Mouse (Mus musculus) megakaryocyte, embryonic 14.5 days (primary cell): ENCODE results near the gene Asb1. TPM values are rescaled to one million over a fixed set of nuclear protein-coding genes. Genes with fewer than 3 reads are reported as not detected.

Experiments used
- H3K27me3 ChIP-seq: replicated peaks from 2 replicates; pipeline ENCODE3; 2012; ENCODE audit warnings: inconsistent platforms
- H3K36me3 ChIP-seq: replicated peaks from 2 replicates; pipeline ENCODE3; 2012; ENCODE audit warnings: low read length, inconsistent platforms, mixed read lengths
- H3K4me1 ChIP-seq: 2 replicates; pipeline ENCODE4 v1.6.1; 2012; ENCODE audit warnings: inconsistent platforms
- H3K4me3 ChIP-seq: replicated peaks from 2 replicates; pipeline ENCODE3; 2012; ENCODE audit warnings: moderate library complexity, mild to moderate bottlenecking, inconsistent platforms
- H3K9me3 ChIP-seq: 2 replicates; pipeline ENCODE4 v1.6.1; 2012; ENCODE audit warnings: inconsistent platforms
- FLI1 ChIP-seq: IDR thresholded peaks from 2 replicates; pipeline ENCODE4 v1.6.1; 2012; ENCODE audit warnings: low read length, inconsistent platforms, mixed read lengths
- GATA1 ChIP-seq: IDR thresholded peaks from 3 replicates; pipeline ENCODE4 v1.6.1; 2012; ENCODE audit warnings: mixed read lengths, low read length, inconsistent platforms, borderline replicate concordance
- polyA plus RNA-seq: library from polyadenylated mRNA; stranded (reverse); fragments of >175 nt; gene quantifications from 2 replicates; pipeline ENCODE4 v1.2.3, GENCODE M21; 2012; ENCODE audit warnings: low replicate concordance; ENCODE audit not compliant: insufficient read depth

Gene Asb1
- polyA plus RNA-seq, 1 experiment: 8.1 TPM

- TF ChIP-seq GATA1 (no peak), FLI1 (no peak)
- H3K36me3 ChIP-seq: no peaks in the 10 kb centered on the region
- H3K27me3 ChIP-seq: peaks cover 18% of the 10 kb centered on the region
- peak overlapping the region; percentile 17 for H3K4me3 ChIP-seq
- H3K4me1 ChIP-seq: peaks cover 57% of the 10 kb centered on the region
- peaks cover 13% of the 10 kb centered on the region for H3K9me3 ChIP-seq
Observed at GRCm38 (mm10) chr1:91567269-91567668, 26.9 kb downstream of the Asb1 start.

- Histone ChIP-seq H3K27me3 (peaks cover 44% of the 10 kb centered on the region), H3K4me3 (peak overlapping the region; percentile 44), H3K36me3 (no peaks in the 10 kb centered on the region), H3K4me1 (peaks cover 36% of the 10 kb centered on the region), H3K9me3 (peaks cover 7% of the 10 kb centered on the region)
- TF ChIP-seq GATA1: no peak
- no peak for TF ChIP-seq FLI1
Observed at GRCm38 (mm10) chr1:91572458-91572857, 32.1 kb downstream of the Asb1 start.

- H3K9me3 ChIP-seq: no peaks in the 10 kb centered on the region
- peaks cover 24% of the 10 kb centered on the region for H3K4me1 ChIP-seq
- peaks cover 47% of the 10 kb centered on the region for H3K27me3 ChIP-seq
- TF ChIP-seq FLI1 (no peak), GATA1 (no peak)
- H3K4me3 ChIP-seq: no peak overlapping the region
- H3K36me3 ChIP-seq: no peaks in the 10 kb centered on the region
Observed at GRCm38 (mm10) chr1:91574208-91574607, 33.9 kb downstream of the Asb1 start.

- Histone ChIP-seq H3K4me3 (no peak overlapping the region), H3K4me1 (peaks cover 28% of the 10 kb centered on the region), H3K36me3 (no peaks in the 10 kb centered on the region), H3K9me3 (no peaks in the 10 kb centered on the region), H3K27me3 (peaks cover 50% of the 10 kb centered on the region)
- TF ChIP-seq GATA1: no peak
Observed at GRCm38 (mm10) chr1:91577883-91578517, 37.7 kb downstream of the Asb1 start.

GRCm38 (mm10) chr1:91580503-91580902 is 40.2 kb downstream of the Asb1 start:
- no peak for TF ChIP-seq FLI1
- no peak for TF ChIP-seq GATA1
- Histone ChIP-seq H3K4me3 (no peak overlapping the region), H3K27me3 (peaks cover 57% of the 10 kb centered on the region), H3K36me3 (no peaks in the 10 kb centered on the region), H3K9me3 (no peaks in the 10 kb centered on the region), H3K4me1 (peaks cover 26% of the 10 kb centered on the region)

- no peak for TF ChIP-seq FLI1
- no peak for TF ChIP-seq GATA1
- Histone ChIP-seq H3K4me1 (peaks cover 26% of the 10 kb centered on the region), H3K27me3 (peaks cover 61% of the 10 kb centered on the region)
Observed at GRCm38 (mm10) chr1:91581206-91581605, 40.9 kb downstream of the Asb1 start.

GRCm38 (mm10) chr1:91584969-91585835 is 44.9 kb downstream of the Asb1 start:
- no peak overlapping the region for H3K4me3 ChIP-seq
- no peaks in the 10 kb centered on the region for H3K36me3 ChIP-seq
- TF ChIP-seq FLI1 (no peak), GATA1 (no peak)

More at GRCm38 (mm10) chr1:91581206-91581605, 40.9 kb downstream of the Asb1 start:
- Histone ChIP-seq H3K9me3 (0 out of 2 replicates have a peak, but pooled peaks cover under 1% of the 10 kb centered on the region), H3K36me3 (no peaks in the 10 kb centered on the region), H3K4me3 (no peak overlapping the region)

GRCm38 (mm10) chr1:91589738-91590137 is 49.4 kb downstream of the Asb1 start:
- TF ChIP-seq GATA1 (no peak), FLI1 (no peak)
- Histone ChIP-seq H3K27me3 (peaks cover 47% of the 10 kb centered on the region), H3K4me3 (no peak overlapping the region), H3K9me3 (peaks cover 35% of the 10 kb centered on the region), H3K4me1 (no peaks in the 10 kb centered on the region), H3K36me3 (no peaks in the 10 kb centered on the region)

More at GRCm38 (mm10) chr1:91584969-91585835, 44.9 kb downstream of the Asb1 start:
- H3K27me3 ChIP-seq: peaks cover 78% of the 10 kb centered on the region
- peaks cover 17% of the 10 kb centered on the region for H3K9me3 ChIP-seq
- peaks cover 18% of the 10 kb centered on the region for H3K4me1 ChIP-seq

- Histone ChIP-seq H3K4me3 (no peak overlapping the region), H3K27me3 (peaks cover 22% of the 10 kb centered on the region)
- no peak for TF ChIP-seq GATA1
Observed at GRCm38 (mm10) chr1:91595521-91596020, 55.2 kb downstream of the Asb1 start.

GRCm38 (mm10) chr1:91597611-91598010 is 57.3 kb downstream of the Asb1 start:
- TF ChIP-seq FLI1: no peak
- TF ChIP-seq GATA1: no peak
- H3K4me1 ChIP-seq: peaks cover 7% of the 10 kb centered on the region
- H3K9me3 ChIP-seq: peaks cover 18% of the 10 kb centered on the region
- peaks cover 31% of the 10 kb centered on the region for H3K27me3 ChIP-seq
- H3K4me3 ChIP-seq: no peak overlapping the region
- no peaks in the 10 kb centered on the region for H3K36me3 ChIP-seq

More at GRCm38 (mm10) chr1:91595521-91596020, 55.2 kb downstream of the Asb1 start:
- Histone ChIP-seq H3K36me3 (no peaks in the 10 kb centered on the region), H3K9me3 (peaks cover 27% of the 10 kb centered on the region), H3K4me1 (peaks cover 7% of the 10 kb centered on the region)
